Mouse (Mus musculus) midbrain, embryonic 16.5 days (tissue): Measurements from ENCODE around the gene Pgpep1. TPM values are rescaled to one million over a fixed set of nuclear protein-coding genes. Genes with fewer than 3 reads are reported as not detected.

Experiments used
- ATAC-seq: fragments of 200-750 bp; cut with Nextera tagmentation; 2 replicates; pipeline ENCODE4 v1.8.0; 2017; ENCODE audit warnings: moderate TSS enrichment
- H3K27ac ChIP-seq: fragments of 300-500 bp; sonication (generic); 2 replicates; pipeline ENCODE4 v1.5.1; 2014; ENCODE audit warnings: mild to moderate bottlenecking, low read length, mixed read lengths
- H3K27me3 ChIP-seq: fragments of 300-500 bp; sonication (generic); 2 replicates; pipeline ENCODE4 v1.6.1; 2014; ENCODE audit warnings: low read depth, low read length, mixed read lengths; ENCODE audit not compliant: control insufficient read depth, insufficient read depth
- H3K36me3 ChIP-seq: fragments of 300-500 bp; sonication (generic); 2 replicates; pipeline ENCODE4 v1.6.1; 2014; ENCODE audit warnings: mild to moderate bottlenecking, low read length, moderate library complexity, mixed read lengths; ENCODE audit not compliant: control insufficient read depth, insufficient read depth
- H3K4me1 ChIP-seq: fragments of 300-500 bp; sonication (generic); 2 replicates; pipeline ENCODE4 v1.6.1; 2014; ENCODE audit warnings: mild to moderate bottlenecking, low read length, mixed read lengths; ENCODE audit not compliant: control insufficient read depth, insufficient read depth
- H3K4me2 ChIP-seq: fragments of 300-500 bp; sonication (generic); 2 replicates; pipeline ENCODE4 v1.6.1; 2014; ENCODE audit warnings: mild to moderate bottlenecking, low read length, mixed read lengths
- H3K4me3 ChIP-seq: fragments of 300-500 bp; sonication (generic); 2 replicates; pipeline ENCODE4 v1.5.1; 2014; ENCODE audit warnings: low read depth, mild to moderate bottlenecking, low read length, moderate library complexity, mixed read lengths
- H3K9ac ChIP-seq: fragments of 300-500 bp; sonication (generic); 2 replicates; pipeline ENCODE4 v1.6.1; 2014; ENCODE audit warnings: low read depth, low read length, mixed read lengths
- H3K9me3 ChIP-seq: fragments of 300-500 bp; sonication (generic); replicated peaks from 2 replicates; pipeline ENCODE4 v1.6.1; 2014; ENCODE audit warnings: mild to moderate bottlenecking, low read length, mixed read lengths; ENCODE audit not compliant: control insufficient read depth, poor library complexity, severe bottlenecking
- WGBS: fragments of 180-500 bp; shearing (Covaris S2); extraction: QIAGEN DNeasy Blood & Tissue Kit; methylation state at CpG from one replicate; pipeline ENCODE4 v1.1.7; 2014; 5-methylcytosine and 5-hydroxymethylcytosine counted together
- polyA plus RNA-seq: library from polyadenylated mRNA; unstranded; fragments of >200 nt; fragmentation: Nextera tagmentation; extraction: Ambion mirVana; gene quantifications from 2 replicates; pipeline ENCODE4 v1.2.1, GENCODE M21; 2015

The Pgpep1 gene
- polyA plus RNA-seq, 1 experiment from 2014 or later = 69.7 TPM

DNA sequence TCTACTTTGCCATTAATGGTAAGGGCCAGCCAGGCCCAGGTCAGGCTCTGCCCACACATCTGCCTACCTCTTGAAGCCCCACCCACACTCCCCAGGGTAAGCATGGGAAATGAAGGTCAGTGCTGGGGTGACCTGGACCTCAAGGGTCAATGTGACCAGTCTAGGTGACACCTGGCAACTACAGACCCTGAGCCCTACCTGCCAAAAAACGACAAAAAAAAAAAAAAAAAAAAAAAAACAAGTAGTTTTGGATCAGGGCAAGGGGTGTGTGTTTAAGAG lies 12.1 kb downstream of the Pgpep1 start:
- ATAC-seq = no peak
- WGBS = 56% methylated on average over 1 of the region's 1 CpGs
- Histone ChIP-seq H3K4me3 (no peak overlapping the region), H3K4me2 (no peak overlapping the region), H3K4me1 (peaks cover 4% of the 10 kb centered on the region; the same call in 1 of the 2 replicates), H3K9me3 (no peaks in the 10 kb centered on the region), H3K36me3 (peaks cover 10% of the 10 kb centered on the region), H3K27ac (no peak overlapping the region), H3K9ac (no peak overlapping the region), H3K27me3 (no peaks in the 10 kb centered on the region)

DNA sequence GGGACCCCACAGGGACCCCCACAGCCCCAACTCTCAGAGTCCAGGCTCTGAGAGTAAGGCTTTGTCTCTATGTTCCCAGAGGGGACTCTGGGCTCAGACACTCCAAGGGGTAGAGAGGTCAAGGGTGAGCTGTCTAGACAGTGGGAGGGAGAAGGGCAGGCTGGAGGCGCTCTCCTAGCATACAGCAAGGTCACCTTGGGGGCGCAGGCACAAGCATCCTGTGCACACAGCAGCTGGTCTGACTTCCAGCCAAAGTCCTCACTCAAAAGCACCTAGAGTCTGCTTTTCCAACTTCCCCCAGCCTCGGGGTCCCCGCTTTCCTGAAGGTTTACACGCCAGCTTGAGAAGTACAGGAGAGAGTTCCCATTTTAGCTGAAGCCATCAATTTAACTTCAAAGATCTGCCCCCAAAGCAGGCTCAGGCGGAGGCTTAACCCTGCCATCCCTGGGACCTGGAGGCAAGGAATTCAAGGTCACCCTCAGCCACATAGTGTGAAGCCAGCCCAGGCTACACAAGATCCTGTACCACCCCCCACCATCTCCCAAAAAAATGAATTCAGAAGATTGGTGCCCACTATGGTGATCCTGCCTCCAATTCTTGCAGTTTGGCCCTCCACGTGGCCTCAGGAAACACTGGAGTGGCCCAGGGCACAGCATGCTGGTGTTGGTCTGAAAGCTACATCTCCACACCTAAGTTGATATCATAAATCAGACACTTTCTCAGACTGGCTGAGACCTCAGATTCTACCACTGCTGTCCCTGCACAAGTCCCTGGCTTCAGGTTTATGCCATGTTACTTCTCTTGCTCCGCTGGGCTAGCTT lies 12.6 kb downstream of the Pgpep1 start:
- 60% methylated on average over 8 of the region's 8 CpGs for WGBS
- no peaks in the 10 kb centered on the region for H3K9me3 ChIP-seq
- peaks cover 4% of the 10 kb centered on the region; the same call in 1 of the 2 replicates for H3K4me1 ChIP-seq
- no peak overlapping the region for H3K4me2 ChIP-seq
- no peak overlapping the region; the same call in 1 of the 2 replicates for H3K9ac ChIP-seq
- no peak for ATAC-seq
- peaks cover 10% of the 10 kb centered on the region for H3K36me3 ChIP-seq
- no peaks in the 10 kb centered on the region for H3K27me3 ChIP-seq
- no peak overlapping the region for H3K27ac ChIP-seq
- H3K4me3 ChIP-seq = no peak overlapping the region

GRCm38 (mm10) chr8:70646775-70647174 lies 13.4 kb downstream of the Pgpep1 start:
- no peak for ATAC-seq
- H3K4me1 ChIP-seq = peaks cover 4% of the 10 kb centered on the region; the same call in 1 of the 2 replicates
- H3K36me3 ChIP-seq = peaks cover 10% of the 10 kb centered on the region
- H3K9ac ChIP-seq = no peak overlapping the region
- no peak overlapping the region for H3K4me3 ChIP-seq
- H3K9me3 ChIP-seq = no peaks in the 10 kb centered on the region
- H3K27me3 ChIP-seq = no peaks in the 10 kb centered on the region
- H3K27ac ChIP-seq = no peak overlapping the region
- H3K4me2 ChIP-seq = no peak overlapping the region

DNA sequence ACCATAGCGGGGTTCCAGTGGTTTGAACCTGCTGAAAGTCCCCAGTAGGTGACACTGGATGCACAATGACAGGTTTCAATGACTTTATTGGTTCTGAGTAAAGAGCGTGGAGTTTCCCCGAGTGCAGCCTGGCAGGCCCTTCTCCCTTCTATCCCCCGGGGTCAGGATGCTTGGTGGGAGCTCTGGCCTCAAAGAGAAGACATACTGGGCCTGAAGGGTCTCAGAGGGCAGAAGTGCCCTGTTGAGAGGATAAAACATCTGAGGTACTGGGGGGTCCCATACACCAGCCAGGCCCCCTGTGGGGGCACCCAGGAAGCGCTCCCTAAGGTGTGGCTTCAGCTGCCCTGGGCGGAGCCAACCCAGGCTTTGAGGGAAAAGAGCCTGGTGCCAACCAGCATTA lies 13.8 kb downstream of the Pgpep1 start:
- 66% methylated on average over 6 of the region's 6 CpGs for WGBS
- Histone ChIP-seq H3K27me3 (no peaks in the 10 kb centered on the region), H3K36me3 (peaks cover 10% of the 10 kb centered on the region), H3K9ac (no peak overlapping the region), H3K4me1 (peaks cover 4% of the 10 kb centered on the region; the same call in 1 of the 2 replicates), H3K9me3 (no peaks in the 10 kb centered on the region), H3K4me2 (no peak overlapping the region), H3K27ac (no peak overlapping the region), H3K4me3 (no peak overlapping the region)
- no peak for ATAC-seq

DNA sequence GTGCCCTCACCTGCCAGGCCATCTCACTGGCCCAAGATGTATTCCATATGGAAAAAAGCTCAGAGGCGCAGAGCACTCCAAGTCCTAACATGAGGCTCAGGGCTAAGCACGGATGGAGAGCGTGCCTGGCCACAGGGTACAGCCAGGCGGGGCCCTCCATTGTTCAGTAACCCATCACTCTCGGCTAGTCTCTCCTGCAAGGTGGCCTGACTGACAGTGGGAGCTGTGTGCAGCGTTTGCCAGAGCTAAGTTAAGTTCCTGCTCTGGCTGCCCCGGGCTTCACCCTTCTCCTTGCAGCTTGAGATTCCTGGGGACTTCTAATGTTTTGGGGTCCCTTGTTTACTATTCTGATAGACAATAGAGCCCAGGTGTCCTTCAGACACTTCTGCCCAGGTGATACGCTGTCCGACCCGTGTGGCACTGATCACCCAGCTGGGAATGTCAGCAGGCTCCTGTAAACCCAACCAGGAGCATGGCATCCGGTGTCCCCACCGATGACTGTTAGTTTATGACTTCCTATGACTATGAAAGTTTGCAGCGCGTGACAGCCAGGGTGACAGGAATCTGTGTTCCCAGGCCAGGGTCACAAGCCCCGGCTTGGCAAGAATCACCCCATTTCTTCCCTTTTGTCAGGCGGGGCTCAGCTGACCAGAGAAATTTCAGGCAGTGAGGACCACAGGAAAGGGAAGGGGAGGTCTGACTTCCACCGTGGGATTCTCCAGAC lies 14.5 kb downstream of the Pgpep1 start:
- no peak overlapping the region for H3K4me2 ChIP-seq
- peaks cover 9% of the 10 kb centered on the region for H3K36me3 ChIP-seq
- peaks cover 4% of the 10 kb centered on the region; the same call in 1 of the 2 replicates for H3K4me1 ChIP-seq
- no peaks in the 10 kb centered on the region for H3K27me3 ChIP-seq
- no peak overlapping the region for H3K4me3 ChIP-seq
- WGBS = 59% methylated on average over 17 of the region's 17 CpGs
- H3K27ac ChIP-seq = no peak overlapping the region
- no peaks in the 10 kb centered on the region for H3K9me3 ChIP-seq
- no peak overlapping the region for H3K9ac ChIP-seq
- ATAC-seq = no peak

DNA sequence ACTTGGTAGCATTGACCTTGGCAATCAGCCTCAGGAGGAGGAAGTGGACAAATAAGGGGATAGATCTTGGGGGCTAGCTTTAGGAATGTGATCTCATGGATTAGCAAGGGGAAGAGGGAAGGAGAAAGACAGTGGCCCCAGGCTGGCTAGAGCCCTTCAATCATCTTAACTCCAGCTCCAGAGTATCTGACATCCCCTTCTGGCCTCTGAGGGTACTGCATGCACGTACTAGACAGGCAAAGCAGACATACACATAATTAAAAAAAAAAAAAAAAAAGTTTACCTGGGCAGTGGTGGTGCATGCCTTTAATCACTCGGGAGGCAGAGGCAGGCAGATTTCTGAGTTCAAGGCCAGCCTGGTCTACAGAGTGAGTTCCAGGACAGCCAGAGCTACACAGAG lies 16.1 kb downstream of the Pgpep1 start:
- WGBS = 78% methylated on average over 2 of the region's 2 CpGs
- H3K9ac ChIP-seq = no peak overlapping the region
- ATAC-seq = no peak

GRCm38 (mm10) chr8:70643019-70643418 lies 17.2 kb downstream of the Pgpep1 start:
- no peaks in the 10 kb centered on the region; the same call in 1 of the 2 replicates for H3K4me1 ChIP-seq
- H3K9ac ChIP-seq = no peak overlapping the region
- no peak overlapping the region for H3K4me2 ChIP-seq
- H3K36me3 ChIP-seq = no peaks in the 10 kb centered on the region
- 60% methylated on average over 3 of the region's 3 CpGs for WGBS
- H3K9me3 ChIP-seq = no peaks in the 10 kb centered on the region
- H3K4me3 ChIP-seq = no peak overlapping the region
- H3K27me3 ChIP-seq = no peaks in the 10 kb centered on the region
- no peak for ATAC-seq
- no peak overlapping the region for H3K27ac ChIP-seq

More for the DNA sequence above, 16.1 kb downstream of the Pgpep1 start:
- H3K4me2 ChIP-seq = no peak overlapping the region
- H3K4me3 ChIP-seq = no peak overlapping the region
- no peaks in the 10 kb centered on the region for H3K9me3 ChIP-seq
- no peaks in the 10 kb centered on the region for H3K36me3 ChIP-seq
- no peaks in the 10 kb centered on the region for H3K27me3 ChIP-seq
- H3K4me1 ChIP-seq = no peaks in the 10 kb centered on the region; the same call in 1 of the 2 replicates
- no peak overlapping the region for H3K27ac ChIP-seq

- H3K9ac ChIP-seq = no peak overlapping the region
- 72% methylated on average over 9 of the region's 9 CpGs for WGBS
- no peaks in the 10 kb centered on the region for H3K9me3 ChIP-seq
- H3K27me3 ChIP-seq = no peaks in the 10 kb centered on the region
- H3K4me2 ChIP-seq = no peak overlapping the region
- no peak overlapping the region for H3K4me3 ChIP-seq
- H3K4me1 ChIP-seq = no peaks in the 10 kb centered on the region
- no peak for ATAC-seq
- no peak overlapping the region for H3K27ac ChIP-seq
- no peaks in the 10 kb centered on the region for H3K36me3 ChIP-seq
Measured at GRCm38 (mm10) chr8:70638752-70639151, 21.4 kb downstream of the Pgpep1 start.

GRCm38 (mm10) chr8:70636838-70637237 lies 23.4 kb downstream of the Pgpep1 start:
- WGBS = 56% methylated on average over 8 of the region's 8 CpGs
- Histone ChIP-seq H3K9me3 (no peaks in the 10 kb centered on the region), H3K27ac (no peak overlapping the region), H3K4me2 (no peak overlapping the region), H3K9ac (no peak overlapping the region), H3K36me3 (no peaks in the 10 kb centered on the region), H3K4me1 (no peaks in the 10 kb centered on the region), H3K27me3 (no peaks in the 10 kb centered on the region), H3K4me3 (no peak overlapping the region)
- no peak for ATAC-seq
